Mouse (Mus musculus): Measurements from ENCODE around the gene Pdcd4. TPM values are rescaled to one million over a fixed set of nuclear protein-coding genes. Genes with fewer than 3 reads are reported as not detected.

Gene Pdcd4
- polyA plus RNA-seq, 1 experiment from 2014 or later, result 204 TPM

DNA sequence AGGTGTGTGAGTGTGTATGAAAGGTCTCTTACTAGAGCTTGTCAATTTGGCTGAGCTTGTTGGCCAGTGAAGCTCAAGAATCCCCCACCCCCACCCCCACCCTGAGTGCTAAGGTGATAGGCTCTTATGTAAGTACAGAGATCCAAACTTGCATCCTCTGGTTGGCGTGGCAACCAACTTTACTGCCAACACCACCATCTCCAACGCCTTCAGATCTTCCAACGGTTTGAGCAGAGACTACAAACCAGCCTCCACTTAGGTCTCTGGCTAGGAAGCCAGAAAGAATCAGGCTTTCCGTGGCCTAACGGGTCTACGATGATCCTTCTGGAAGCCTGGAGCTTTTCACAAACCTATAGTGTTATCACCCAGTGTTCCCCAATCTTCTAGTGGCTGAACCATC is 23.9 kb upstream of the Pdcd4 start:
- ATAC-seq (ENCODE audit: low FRiP score, low TSS enrichment), result no peak
- no peak overlapping the region for H3K27ac ChIP-seq (replicated peaks)

DNA sequence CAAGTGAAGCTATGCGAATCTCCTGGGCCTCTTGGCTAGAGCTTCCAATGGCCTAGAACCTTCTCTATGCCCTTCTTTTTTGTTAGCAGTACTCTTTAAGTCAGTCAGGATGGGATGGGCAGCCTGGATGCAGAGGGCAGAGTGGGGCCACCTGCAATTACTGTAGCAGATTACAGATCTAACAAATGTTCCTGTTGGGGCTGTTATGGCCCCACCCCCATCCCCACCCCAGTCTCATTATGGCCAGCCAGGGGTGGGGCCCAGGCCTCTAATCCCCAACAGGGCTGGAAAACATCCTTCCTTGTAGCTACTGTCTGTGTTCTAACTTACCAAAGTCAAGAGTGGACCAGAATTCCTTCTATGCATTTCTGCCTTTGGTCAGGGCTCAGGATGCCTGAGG is 23.2 kb upstream of the Pdcd4 start:
- H3K9ac ChIP-seq (ENCODE audit: low read length), result no peak overlapping the region
- TF ChIP-seq EP300 (optimal IDR thresholded peaks at IDR 0.05) (no peak), CTCF (IDR thresholded peaks at IDR 0.05; ENCODE audit: low read depth) (no peak)
- no peaks in the 10 kb centered on the region for H3K36me3 ChIP-seq (ENCODE audit: control insufficient read depth, insufficient read depth, low read length)
- H3K9me3 ChIP-seq (ENCODE audit: control insufficient read depth, low read length), result no peaks in the 10 kb centered on the region
- DNase-seq (ENCODE audit: low spot score) (no peak), ATAC-seq (ENCODE audit: low FRiP score, low TSS enrichment) (no peak)
- H3K4me3 ChIP-seq (ENCODE audit: low read depth, low read length), result no peak overlapping the region
- 86% methylated on average over 1 of the region's 1 CpGs for WGBS
- 0 out of 2 replicates have a peak, but pooled peaks cover 4% of the 10 kb centered on the region for H3K4me1 ChIP-seq (replicated peaks; ENCODE audit: control insufficient read depth, insufficient read depth)
- no peak overlapping the region for H3K27ac ChIP-seq (replicated peaks)
- no peak overlapping the region for H3K4me2 ChIP-seq (replicated peaks; ENCODE audit: low read depth)
- no peaks in the 10 kb centered on the region for H3K27me3 ChIP-seq (ENCODE audit: control insufficient read depth, insufficient read depth, low read length)

More for the DNA sequence above, 23.9 kb upstream of the Pdcd4 start:
- Histone ChIP-seq H3K27me3 (ENCODE audit: control insufficient read depth, insufficient read depth, low read length) (no peaks in the 10 kb centered on the region), H3K9me3 (ENCODE audit: control insufficient read depth, low read length) (no peaks in the 10 kb centered on the region), H3K9ac (ENCODE audit: low read length) (no peak overlapping the region), H3K4me1 (replicated peaks; ENCODE audit: control insufficient read depth, insufficient read depth) (0 out of 2 replicates have a peak, but pooled peaks cover 4% of the 10 kb centered on the region), H3K4me3 (ENCODE audit: low read depth, low read length) (no peak overlapping the region), H3K4me2 (replicated peaks; ENCODE audit: low read depth) (no peak overlapping the region), H3K36me3 (ENCODE audit: control insufficient read depth, insufficient read depth, low read length) (no peaks in the 10 kb centered on the region)
- DNase-seq (ENCODE audit: low spot score), result no peak
- 92% methylated on average over 6 of the region's 6 CpGs for WGBS
- TF ChIP-seq CTCF (IDR thresholded peaks at IDR 0.05; ENCODE audit: low read depth) (no peak), EP300 (optimal IDR thresholded peaks at IDR 0.05) (no peak)

DNA sequence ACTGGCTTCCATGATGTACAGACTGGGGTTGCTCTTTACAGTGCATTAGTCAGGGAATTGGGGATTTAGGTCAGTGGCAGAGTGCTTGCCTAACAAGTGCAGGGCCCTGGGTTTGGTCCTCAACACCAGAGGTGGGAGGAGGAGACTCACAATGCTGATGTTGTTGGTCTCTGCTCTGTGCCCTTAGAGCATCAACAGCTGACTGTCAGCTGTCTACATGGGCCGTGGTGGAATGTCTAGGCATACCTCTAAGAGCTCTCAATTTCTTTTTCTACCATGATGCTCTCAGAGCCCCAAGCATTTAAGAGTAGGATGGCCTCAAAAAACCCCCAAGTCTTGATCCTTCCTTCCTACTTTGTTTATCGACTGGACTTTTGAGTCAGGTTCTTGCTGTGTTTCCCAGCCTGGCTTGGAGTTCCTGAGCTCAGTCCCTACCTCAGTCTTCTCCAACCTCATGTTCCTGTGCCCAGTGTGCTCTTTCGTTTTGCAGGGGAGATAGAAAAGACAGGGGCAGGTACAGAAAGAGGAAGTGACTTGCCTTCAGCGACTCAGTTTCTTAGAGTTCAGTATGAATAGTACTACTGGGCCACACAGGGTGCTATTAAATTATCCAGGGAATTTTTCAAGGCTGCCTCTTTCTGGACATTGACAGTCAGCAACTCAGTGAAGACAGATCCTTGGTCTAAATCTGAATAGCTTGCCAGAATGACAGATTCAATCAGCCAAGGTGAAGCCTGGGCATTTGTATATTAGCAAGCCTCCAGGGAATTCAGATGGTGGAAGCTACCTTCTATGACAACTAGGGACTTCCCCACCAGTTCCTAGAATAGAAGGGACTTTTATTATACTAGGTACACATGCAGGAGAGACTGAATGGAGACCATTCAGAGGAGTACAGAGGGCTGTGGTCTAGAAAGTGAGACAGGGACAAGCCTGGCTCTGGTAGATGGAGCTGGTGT is 22.3 kb upstream of the Pdcd4 start:
- Histone ChIP-seq H3K9me3 (ENCODE audit: control insufficient read depth, low read length) (no peaks in the 10 kb centered on the region), H3K4me1 (replicated peaks; ENCODE audit: control insufficient read depth, insufficient read depth) (0 out of 2 replicates have a peak, but pooled peaks cover 4% of the 10 kb centered on the region), H3K4me3 (ENCODE audit: low read depth, low read length) (no peak overlapping the region), H3K36me3 (ENCODE audit: control insufficient read depth, insufficient read depth, low read length) (no peaks in the 10 kb centered on the region), H3K4me2 (replicated peaks; ENCODE audit: low read depth) (no peak overlapping the region), H3K27me3 (ENCODE audit: control insufficient read depth, insufficient read depth, low read length) (no peaks in the 10 kb centered on the region), H3K27ac (replicated peaks) (no peak overlapping the region), H3K9ac (ENCODE audit: low read length) (no peak overlapping the region)
- WGBS, result 68% methylated on average over 4 of the region's 4 CpGs
- no peak for ATAC-seq (ENCODE audit: low FRiP score, low TSS enrichment)
- TF ChIP-seq CTCF (IDR thresholded peaks at IDR 0.05; ENCODE audit: low read depth) (no peak), EP300 (optimal IDR thresholded peaks at IDR 0.05) (no peak)
- DNase-seq (ENCODE audit: low spot score), result no peak

DNA sequence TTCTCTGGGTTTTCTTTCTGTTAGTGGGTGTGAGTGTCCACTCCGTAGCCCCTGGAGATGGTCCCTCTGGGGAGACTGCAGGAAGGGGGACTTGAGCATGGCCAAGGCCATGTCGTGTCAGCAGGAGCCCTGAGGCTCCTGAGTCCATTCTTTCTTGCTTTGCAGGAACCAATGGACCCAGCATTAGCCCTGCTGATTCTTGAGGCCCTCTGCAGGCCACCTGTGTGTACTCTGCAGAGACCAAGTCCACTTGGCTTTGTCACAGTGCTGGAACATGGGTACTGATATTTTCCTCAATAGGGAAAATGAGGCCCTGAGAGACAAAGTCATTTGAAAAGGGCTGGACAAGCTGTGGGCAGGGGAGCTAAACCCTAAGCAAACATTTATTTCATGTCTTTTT is 21.5 kb upstream of the Pdcd4 start:
- Histone ChIP-seq H3K9me3 (ENCODE audit: control insufficient read depth, low read length) (no peaks in the 10 kb centered on the region), H3K4me1 (replicated peaks; ENCODE audit: control insufficient read depth, insufficient read depth) (0 out of 2 replicates have a peak, but pooled peaks cover 4% of the 10 kb centered on the region), H3K27me3 (ENCODE audit: control insufficient read depth, insufficient read depth, low read length) (no peaks in the 10 kb centered on the region), H3K4me2 (replicated peaks; ENCODE audit: low read depth) (no peak overlapping the region), H3K4me3 (ENCODE audit: low read depth, low read length) (no peak overlapping the region), H3K9ac (ENCODE audit: low read length) (no peak overlapping the region), H3K27ac (replicated peaks) (no peak overlapping the region), H3K36me3 (ENCODE audit: control insufficient read depth, insufficient read depth, low read length) (no peaks in the 10 kb centered on the region)
- ATAC-seq (ENCODE audit: low FRiP score, low TSS enrichment) (no peak), DNase-seq (ENCODE audit: low spot score) (no peak)
- 63% methylated on average over 2 of the region's 2 CpGs for WGBS
- TF ChIP-seq EP300 (optimal IDR thresholded peaks at IDR 0.05) (no peak), CTCF (IDR thresholded peaks at IDR 0.05; ENCODE audit: low read depth) (peak; percentile 53)

DNA sequence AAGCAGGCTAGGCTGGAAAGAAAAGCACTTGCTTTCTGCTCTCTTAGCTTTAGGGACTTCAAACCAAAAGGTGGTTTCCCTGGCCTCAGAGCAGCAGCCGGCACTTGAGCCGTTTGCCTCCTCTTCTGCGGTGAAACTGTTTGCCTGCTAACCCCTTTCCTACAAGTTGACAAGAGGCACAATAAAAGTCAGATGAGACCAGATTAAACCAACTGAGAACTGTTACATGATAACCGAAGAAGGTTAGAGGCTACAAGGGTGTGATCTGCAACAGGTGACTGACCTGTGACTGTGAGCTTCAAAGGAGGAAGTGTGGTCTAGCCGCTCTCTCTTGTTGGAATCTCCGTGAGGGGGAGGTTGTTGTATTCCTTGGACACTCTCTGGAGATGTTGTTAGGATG is 20.5 kb upstream of the Pdcd4 start:
- TF ChIP-seq CTCF (IDR thresholded peaks at IDR 0.05; ENCODE audit: low read depth) (no peak), EP300 (optimal IDR thresholded peaks at IDR 0.05) (no peak)
- H3K4me1 ChIP-seq (replicated peaks; ENCODE audit: control insufficient read depth, insufficient read depth), result 0 out of 2 replicates have a peak, but pooled peaks cover 4% of the 10 kb centered on the region
- no peak overlapping the region for H3K4me3 ChIP-seq (ENCODE audit: low read depth, low read length)
- DNase-seq (ENCODE audit: low spot score), result no peak
- no peak for ATAC-seq (ENCODE audit: low FRiP score, low TSS enrichment)
- H3K4me2 ChIP-seq (replicated peaks; ENCODE audit: low read depth), result no peak overlapping the region
- no peaks in the 10 kb centered on the region for H3K27me3 ChIP-seq (ENCODE audit: control insufficient read depth, insufficient read depth, low read length)
- H3K9me3 ChIP-seq (ENCODE audit: control insufficient read depth, low read length), result no peaks in the 10 kb centered on the region
- no peaks in the 10 kb centered on the region for H3K36me3 ChIP-seq (ENCODE audit: control insufficient read depth, insufficient read depth, low read length)
- no peak overlapping the region for H3K9ac ChIP-seq (ENCODE audit: low read length)
- WGBS, result 83% methylated on average over 6 of the region's 6 CpGs
- H3K27ac ChIP-seq (replicated peaks), result no peak overlapping the region
